Mouse (Mus musculus) MEL (cell line): ENCODE measurements at regions not wholly inside any gene's neighbourhood (a gene's known extent, or its start where the extent isn't known, plus 50 kb on each side); places are given as distances from the start of the nearest gene placed in this dataset.

Experiments
- DNase-seq: peaks from one replicate; pipeline ENCODE4 v3.0.0; 2011; ENCODE audit warnings: low read depth, low spot score
- H3K27ac ChIP-seq: 2 replicates; pipeline ENCODE4 v1.5.1; 2012; ENCODE audit warnings: low read depth, mild to moderate bottlenecking, control low read depth, low read length, moderate library complexity; ENCODE audit not compliant: control insufficient read depth
- H3K27me3 ChIP-seq, 2 experiments: fragments of 150-350 bp in 1 of 2; sonication (generic) in 1 of 2; 2 replicates each; pipeline ENCODE4 v1.6.1; 2012; ENCODE audit warnings: low read length in 2 of 2, mild to moderate bottlenecking in 2 of 2, improper control_type of control experiment in 1 of 2, moderate library complexity in 1 of 2; ENCODE audit not compliant: insufficient read depth in 2 of 2, control insufficient read depth in 1 of 2
- H3K36me3 ChIP-seq, 2 experiments: 2 replicates each; pipeline ENCODE4 v1.6.1; 2012 to 2014; ENCODE audit warnings: low read length in 2 of 2, improper control_type of control experiment in 1 of 2, inconsistent platforms in 1 of 2, mild to moderate bottlenecking in 1 of 2; ENCODE audit not compliant: insufficient read depth in 2 of 2, control insufficient read depth in 1 of 2
- H3K4me1 ChIP-seq, 2 experiments: fragments of 150-350 bp in 1 of 2; sonication (generic) in 1 of 2; 2 replicates each; pipeline ENCODE4 v1.6.1; 2012; ENCODE audit warnings: low read length in 2 of 2, improper control_type of control experiment in 1 of 2, mild to moderate bottlenecking in 1 of 2; ENCODE audit not compliant: insufficient read depth in 2 of 2, control insufficient read depth in 1 of 2
- H3K4me3 ChIP-seq, 2 experiments: fragments of 150-350 bp in 1 of 2; sonication (generic) in 1 of 2; 2 replicates each; pipeline ENCODE4 v1.5.1; 2012; ENCODE audit warnings: low read depth in 2 of 2, low read length in 2 of 2, mild to moderate bottlenecking in 2 of 2, moderate library complexity in 2 of 2, control low read depth in 1 of 2, improper control_type of control experiment in 1 of 2; ENCODE audit not compliant: control insufficient read depth in 1 of 2, insufficient read depth in 1 of 2
- H3K79me2 ChIP-seq: 2 replicates; pipeline ENCODE4 v1.6.1; 2012; ENCODE audit warnings: mild to moderate bottlenecking, low read length, moderate library complexity; ENCODE audit not compliant: control insufficient read depth, poor library complexity, insufficient read depth
- H3K9ac ChIP-seq: 2 replicates; pipeline ENCODE4 v1.6.1; 2012; ENCODE audit warnings: low read depth, mild to moderate bottlenecking, control low read depth, low read length, moderate library complexity; ENCODE audit not compliant: control insufficient read depth, poor library complexity, severe bottlenecking
- H3K9me3 ChIP-seq: fragments of 150-350 bp; sonication (generic); replicated peaks from 2 replicates; pipeline ENCODE4 v1.6.1; 2012; ENCODE audit warnings: mild to moderate bottlenecking, low read length, improper control_type of control experiment, moderate library complexity; ENCODE audit not compliant: insufficient read depth
- BHLHE40 ChIP-seq: IDR thresholded peaks from 2 replicates; pipeline ENCODE4 v1.6.1; 2012; ENCODE audit warnings: low read depth, mild to moderate bottlenecking, inconsistent platforms, low read length, improper control_type of control experiment, borderline replicate concordance
- CHD1 ChIP-seq: IDR thresholded peaks from 2 replicates; pipeline ENCODE4 v1.6.1; 2012; ENCODE audit warnings: low read depth, mild to moderate bottlenecking, inconsistent platforms, low read length, improper control_type of control experiment
- CTCF ChIP-seq, 3 experiments: IDR thresholded peaks in 2 of 3; conservative IDR thresholded peaks in 1 of 3; 2 replicates each; pipeline ENCODE4 v1.5.1; 2011 to 2012; ENCODE audit warnings: low read length in 3 of 3, low read depth in 2 of 3, mild to moderate bottlenecking in 2 of 3, improper control_type of control experiment in 1 of 3, inconsistent platforms in 1 of 3, mixed read lengths in 1 of 3, moderate library complexity in 1 of 3; ENCODE audit not compliant: control insufficient read depth in 1 of 3, insufficient read depth in 1 of 3, poor library complexity in 1 of 3, severe bottlenecking in 1 of 3
- E2F4 ChIP-seq: IDR thresholded peaks from 2 replicates; pipeline ENCODE4 v1.6.1; 2011; ENCODE audit warnings: low read depth, low read length, improper control_type of control experiment, borderline replicate concordance
- ELF1 ChIP-seq: IDR thresholded peaks from 2 replicates; pipeline ENCODE4 v1.6.1; 2014; ENCODE audit warnings: low read depth, mild to moderate bottlenecking, inconsistent platforms, low read length, improper control_type of control experiment, moderate library complexity
- ETS1 ChIP-seq: IDR thresholded peaks from 2 replicates; pipeline ENCODE4 v1.6.1; 2012; ENCODE audit warnings: low read depth, mild to moderate bottlenecking, inconsistent platforms, low read length, improper control_type of control experiment, moderate library complexity
- HCFC1 ChIP-seq: IDR thresholded peaks from 2 replicates; pipeline ENCODE4 v1.6.1; 2012; ENCODE audit warnings: low read depth, mild to moderate bottlenecking, inconsistent platforms, low read length, improper control_type of control experiment, moderate library complexity
- JUND ChIP-seq: IDR thresholded peaks from 2 replicates; pipeline ENCODE4 v1.6.1; 2011; ENCODE audit warnings: low read depth, mild to moderate bottlenecking, improper control_type of control experiment, low read length
- MAZ ChIP-seq: IDR thresholded peaks from 2 replicates; pipeline ENCODE4 v1.6.1; 2012; ENCODE audit warnings: low read depth, mild to moderate bottlenecking, inconsistent platforms, low read length, improper control_type of control experiment
- MXI1 ChIP-seq: IDR thresholded peaks from 2 replicates; pipeline ENCODE4 v1.6.1; 2011; ENCODE audit warnings: mild to moderate bottlenecking, low read depth, low read length, improper control_type of control experiment
- MYC ChIP-seq: IDR thresholded peaks from 2 replicates; pipeline ENCODE4 v1.6.1; 2011; ENCODE audit warnings: low read depth, mild to moderate bottlenecking, low read length, improper control_type of control experiment, moderate library complexity
- NELFE ChIP-seq: IDR thresholded peaks from 2 replicates; pipeline ENCODE4 v1.6.1; 2011; ENCODE audit warnings: low read depth, low read length, improper control_type of control experiment
- SIN3A ChIP-seq: IDR thresholded peaks from 2 replicates; pipeline ENCODE4 v1.6.1; 2012; ENCODE audit warnings: low read length, improper control_type of control experiment, inconsistent platforms
- TBP ChIP-seq: IDR thresholded peaks from 2 replicates; pipeline ENCODE4 v1.8.0; 2011; ENCODE audit warnings: low read depth, low read length, improper control_type of control experiment
- USF1 ChIP-seq: IDR thresholded peaks from 2 replicates; pipeline ENCODE4 v1.6.1; 2014; ENCODE audit warnings: low read depth, mild to moderate bottlenecking, inconsistent platforms, low read length, improper control_type of control experiment, moderate library complexity
- ZC3H11A ChIP-seq: IDR thresholded peaks from 2 replicates; pipeline ENCODE4 v1.6.1; 2012; ENCODE audit warnings: low read depth, mild to moderate bottlenecking, inconsistent platforms, low read length, improper control_type of control experiment
- ZKSCAN1 ChIP-seq: IDR thresholded peaks from 2 replicates; pipeline ENCODE4 v1.6.1; 2012; ENCODE audit warnings: low read depth, mild to moderate bottlenecking, inconsistent platforms, low read length, improper control_type of control experiment, moderate library complexity
- ZMIZ1 ChIP-seq: IDR thresholded peaks from 2 replicates; pipeline ENCODE4 v1.6.1; 2012; ENCODE audit warnings: low read depth, mild to moderate bottlenecking, inconsistent platforms, low read length, improper control_type of control experiment, moderate library complexity
- ZNF384 ChIP-seq: IDR thresholded peaks from 2 replicates; pipeline ENCODE4 v1.6.1; 2012; ENCODE audit warnings: low read depth, mild to moderate bottlenecking, inconsistent platforms, low read length, improper control_type of control experiment

- Histone ChIP-seq H3K9ac (no peak overlapping the region), H3K27ac (no peak overlapping the region), H3K36me3 (no peaks in the 10 kb centered on the region), H3K4me1 (no peaks in the 10 kb centered on the region), H3K9me3 (no peaks in the 10 kb centered on the region), H3K4me3 (no peak overlapping the region), H3K79me2 (no peaks in the 10 kb centered on the region), H3K27me3 (no peaks in the 10 kb centered on the region; a peak in 1 of 4 replicates)
- no peak for TF ChIP-seq MXI1
- TF ChIP-seq CTCF (IDR thresholded peaks at IDR 0.05 in 2 of 3, conservative IDR thresholded peaks at IDR 0.05 in 1 of 3; ENCODE audit: control insufficient read depth in 1 of 3, insufficient read depth in 1 of 3, low read depth in 2 of 3, low read length in 3 of 3, poor library complexity in 1 of 3, severe bottlenecking in 1 of 3) = no peak
- no peak for TF ChIP-seq CHD1
- TF ChIP-seq ZKSCAN1 = no peak
- no peak for TF ChIP-seq ZMIZ1
- no peak for DNase-seq
Measured at GRCm38 (mm10) chr2:34080176-34080575, 192.4 kb upstream of the Mvb12b start.

- H3K9ac ChIP-seq = no peak overlapping the region
- no peak for DNase-seq
- H3K4me1 ChIP-seq = no peaks in the 10 kb centered on the region
- H3K27ac ChIP-seq = no peak overlapping the region
- no peaks in the 10 kb centered on the region; a peak in 1 of 4 replicates for H3K27me3 ChIP-seq
- H3K36me3 ChIP-seq = no peaks in the 10 kb centered on the region
- no peak overlapping the region for H3K4me3 ChIP-seq
- H3K9me3 ChIP-seq = no peaks in the 10 kb centered on the region
- no peaks in the 10 kb centered on the region for H3K79me2 ChIP-seq
- no peak for TF ChIP-seq ETS1
- TF ChIP-seq TBP = no peak
- TF ChIP-seq ELF1 = no peak
- TF ChIP-seq MAZ = no peak
- no peak for TF ChIP-seq ZC3H11A
- no peak for TF ChIP-seq JUND
- no peak for TF ChIP-seq SIN3A
- no peak for TF ChIP-seq ZNF384
- TF ChIP-seq BHLHE40 = no peak
Measured at GRCm38 (mm10) chr2:34079282-34079681, 191.5 kb upstream of the Mvb12b start.

DNA sequence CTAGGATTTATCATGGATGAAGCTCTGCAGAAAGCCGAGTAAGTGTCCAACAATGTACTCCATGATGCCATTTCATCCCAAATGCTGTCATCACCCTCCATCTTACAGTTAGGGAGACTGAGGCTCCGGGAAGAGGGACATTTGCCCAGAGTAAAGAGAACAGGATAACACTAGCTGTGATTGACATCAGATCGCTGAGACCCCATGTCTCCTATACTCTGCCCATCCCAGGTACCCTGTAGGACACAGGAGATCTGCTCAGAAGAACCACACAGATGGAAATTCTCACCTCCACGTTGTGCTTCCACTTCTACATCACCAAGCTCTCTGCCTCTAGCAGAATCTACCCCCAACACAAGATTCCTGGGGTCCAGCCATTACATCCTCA lies 191.1 kb upstream of the Mvb12b start:
- H3K36me3 ChIP-seq = no peaks in the 10 kb centered on the region
- no peaks in the 10 kb centered on the region for H3K4me1 ChIP-seq
- H3K4me3 ChIP-seq = no peak overlapping the region
- no peak overlapping the region for H3K9ac ChIP-seq
- no peak overlapping the region for H3K27ac ChIP-seq
- no peaks in the 10 kb centered on the region for H3K9me3 ChIP-seq
- TF ChIP-seq MYC (no peak), ELF1 (no peak), MXI1 (no peak), E2F4 (no peak), NELFE (no peak), USF1 (no peak), HCFC1 (no peak)
- H3K27me3 ChIP-seq = no peaks in the 10 kb centered on the region; a peak in 1 of 4 replicates
- DNase-seq = no peak
- H3K79me2 ChIP-seq = no peaks in the 10 kb centered on the region
